Mouse (Mus musculus): ENCODE measurements around the gene Med13l. TPM values are rescaled to one million over a fixed set of nuclear protein-coding genes. Genes with fewer than 3 reads are reported as not detected.

The Med13l gene
- total and polyA plus RNA-seq, 3 experiments, result 2.0 to 11.0 (median 10.1) TPM

DNA sequence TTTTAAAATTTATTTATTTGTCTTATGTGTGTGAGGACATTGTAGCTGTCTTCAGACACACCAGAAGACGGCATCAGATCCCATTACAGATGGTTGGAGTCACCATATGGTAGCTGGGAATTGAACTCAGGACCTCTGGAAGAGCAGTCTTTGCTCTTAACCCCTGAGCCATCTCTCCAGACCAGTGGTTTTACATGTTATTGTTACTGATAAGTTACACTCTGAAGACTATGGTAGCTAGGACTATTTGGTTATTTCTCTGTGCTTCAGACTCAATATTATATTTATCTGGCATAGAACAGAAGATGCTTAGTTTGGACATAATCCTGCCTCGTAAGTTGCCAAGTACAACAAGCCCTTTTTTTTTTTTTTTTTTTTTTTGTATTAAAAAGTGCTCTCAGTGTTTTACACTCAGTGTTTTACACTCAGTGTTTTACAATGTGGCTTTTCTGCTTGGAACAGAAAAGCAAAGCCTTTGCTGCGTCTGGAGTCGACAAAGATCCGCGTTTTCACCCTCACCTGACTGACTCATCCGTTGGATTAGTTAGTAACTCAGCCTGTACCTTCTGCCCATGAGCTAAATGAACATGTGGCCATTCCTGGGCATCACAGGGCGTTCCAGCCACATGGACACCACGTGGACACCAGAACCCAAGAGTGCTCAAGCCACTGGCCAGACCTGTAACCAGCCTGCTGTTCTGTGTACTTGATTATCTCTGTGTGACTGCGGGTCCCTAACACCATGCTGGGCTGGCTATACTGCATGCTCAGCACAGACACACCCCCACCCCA is 88.9 kb downstream of the Med13l start:
- Histone ChIP-seq H3K79me2 (replicated peaks; ENCODE audit: control insufficient read depth, extremely low read depth, insufficient read depth, poor library complexity, severe bottlenecking) (no peaks in the 10 kb centered on the region; the same call in 1 of the 2 replicates), H3K27me3 (replicated peaks) (no peaks in the 10 kb centered on the region), H3K27ac (ENCODE audit: insufficient read depth, low read depth) (no peak overlapping the region), H3K9ac (ENCODE audit: insufficient read depth, low read depth) (no peak overlapping the region), H3K4me2 (ENCODE audit: insufficient read depth, low read depth, poor library complexity, severe bottlenecking) (no peak overlapping the region), H3K4me3 (replicated peaks in 1 of 3; ENCODE audit: low read depth in 2 of 3, low read length in 2 of 3, poor library complexity in 1 of 3) (no peak overlapping the region), H3K4me1 (ENCODE audit: control insufficient read depth in 1 of 2, insufficient read depth in 2 of 2) (peaks cover 12 to 52% of the 10 kb centered on the region in 2 experiments), H3K9me3 (replicated peaks; ENCODE audit: low read length) (no peaks in the 10 kb centered on the region), H3K36me3 (replicated peaks in 1 of 2; ENCODE audit: control insufficient read depth in 1 of 2, insufficient read depth in 1 of 2, low read length in 1 of 2) (peaks cover 3 to 21% of the 10 kb centered on the region in 2 experiments)
- TF ChIP-seq BHLHE40 (IDR thresholded peaks at IDR 0.05; ENCODE audit: low read depth, low read length) (no peak), PAX5 (IDR thresholded peaks at IDR 0.05; ENCODE audit: low read length) (no peak), TBP (conservative IDR thresholded peaks at IDR 0.05; ENCODE audit: low read depth, low read length) (no peak), JUND (conservative IDR thresholded peaks at IDR 0.05; ENCODE audit: low read depth, low read length) (no peak), CHD1 (IDR thresholded peaks at IDR 0.05; ENCODE audit: low read depth, low read length) (no peak), UBTF (IDR thresholded peaks at IDR 0.05; ENCODE audit: low read depth, low read length) (no peak), SIN3A (IDR thresholded peaks at IDR 0.05; ENCODE audit: low read length) (no peak), MAZ (IDR thresholded peaks at IDR 0.05; ENCODE audit: low read depth, low read length) (no peak), ZKSCAN1 (IDR thresholded peaks at IDR 0.05; ENCODE audit: borderline replicate concordance, low read depth, low read length) (no peak)
- in situ Hi-C loops (cut with MboI; ENCODE audit: low pct_ligation_motif_present, low pct_unique_long_range_greater_than_20kb, low sequenced_read_pairs) (no loop called here), dilution Hi-C loops (cut with MboI; ENCODE audit: extremely low pct_ligation_motif_present, extremely low pct_unique_long_range_greater_than_20kb, low sequenced_read_pairs) (no loop called here)
- DNase-seq (ENCODE audit: extremely low read depth), result no peak

GRCm38 (mm10) chr5:118650007-118650548 is 89.6 kb downstream of the Med13l start:
- peaks cover 12 to 51% of the 10 kb centered on the region in 2 experiments for H3K4me1 ChIP-seq (ENCODE audit: control insufficient read depth in 1 of 2, insufficient read depth in 2 of 2)
- no peak for TF ChIP-seq IRF4 (IDR thresholded peaks at IDR 0.05; ENCODE audit: low read depth, low read length)
- no peak for TF ChIP-seq ZKSCAN1 (IDR thresholded peaks at IDR 0.05; ENCODE audit: borderline replicate concordance, low read depth, low read length)
- no peak for TF ChIP-seq TBP (conservative IDR thresholded peaks at IDR 0.05; ENCODE audit: low read depth, low read length)
- TF ChIP-seq CHD2 (IDR thresholded peaks at IDR 0.05; ENCODE audit: low read length), result no peak
- no peak for TF ChIP-seq HCFC1 (IDR thresholded peaks at IDR 0.05; ENCODE audit: low read depth, low read length)
- TF ChIP-seq TCF12 (IDR thresholded peaks at IDR 0.05; ENCODE audit: low read depth, low read length), result no peak
- no peak for TF ChIP-seq JUN (IDR thresholded peaks at IDR 0.05; ENCODE audit: insufficient read depth, low read depth, low read length)
- no peak for TF ChIP-seq USF2 (conservative IDR thresholded peaks at IDR 0.05; ENCODE audit: low read depth, low read length)
- TF ChIP-seq USF1 (IDR thresholded peaks at IDR 0.05; ENCODE audit: low read depth, low read length), result no peak
- TF ChIP-seq SIN3A (IDR thresholded peaks at IDR 0.05; ENCODE audit: low read length), result no peak
- TF ChIP-seq MXI1 (IDR thresholded peaks at IDR 0.05; ENCODE audit: low read depth, low read length), result no peak
- no peak for TF ChIP-seq POLR2AphosphoS2 (IDR thresholded peaks at IDR 0.05; ENCODE audit: low read depth, low read length)
- no peak for TF ChIP-seq RAD21 (IDR thresholded peaks at IDR 0.05; ENCODE audit: low read depth, low read length)
- TF ChIP-seq CHD1 (IDR thresholded peaks at IDR 0.05; ENCODE audit: low read depth, low read length), result no peak
- no peak for TF ChIP-seq UBTF (IDR thresholded peaks at IDR 0.05; ENCODE audit: low read depth, low read length)
- TF ChIP-seq POLR2A (IDR thresholded peaks at IDR 0.05; ENCODE audit: low read depth, low read length), result no peak
- TF ChIP-seq MAX (IDR thresholded peaks at IDR 0.05; ENCODE audit: low read length), result no peak
- H3K27me3 ChIP-seq (replicated peaks), result no peaks in the 10 kb centered on the region
- no peaks in the 10 kb centered on the region; the same call in 1 of the 2 replicates for H3K79me2 ChIP-seq (replicated peaks; ENCODE audit: control insufficient read depth, extremely low read depth, insufficient read depth, poor library complexity, severe bottlenecking)
- H3K4me2 ChIP-seq (ENCODE audit: insufficient read depth, low read depth, poor library complexity, severe bottlenecking), result no peak overlapping the region
- DNase-seq (ENCODE audit: extremely low read depth), result no peak
- no peak overlapping the region for H3K27ac ChIP-seq (ENCODE audit: insufficient read depth, low read depth)
- in situ Hi-C loops (cut with MboI; ENCODE audit: low pct_ligation_motif_present, low pct_unique_long_range_greater_than_20kb, low sequenced_read_pairs) (no loop called here), dilution Hi-C loops (cut with MboI; ENCODE audit: extremely low pct_ligation_motif_present, extremely low pct_unique_long_range_greater_than_20kb, low sequenced_read_pairs) (no loop called here)
- no peak overlapping the region for H3K9ac ChIP-seq (ENCODE audit: insufficient read depth, low read depth)
- H3K4me3 ChIP-seq (replicated peaks in 1 of 3; ENCODE audit: low read depth in 2 of 3, low read length in 2 of 3, poor library complexity in 1 of 3), result no peak overlapping the region
- no peaks in the 10 kb centered on the region for H3K9me3 ChIP-seq (replicated peaks; ENCODE audit: low read length)
- peaks cover 3 to 24% of the 10 kb centered on the region in 2 experiments for H3K36me3 ChIP-seq (replicated peaks in 1 of 2; ENCODE audit: control insufficient read depth in 1 of 2, insufficient read depth in 1 of 2, low read length in 1 of 2)
